Mouse (Mus musculus) thymus, adult 2 months (tissue): ENCODE measurements at regions not wholly inside any gene's neighbourhood (a gene's known extent, or its start where the extent isn't known, plus 50 kb on each side); places are given as distances from the start of the nearest gene placed in this dataset.

Experiments
- DNase-seq: peaks from one replicate; pipeline ENCODE4 v3.0.0; 2021
- H3K27ac ChIP-seq: fragments of 200-500 bp; 2 replicates; pipeline ENCODE4 v1.5.1; 2012; ENCODE audit warnings: low read length, control low read depth; ENCODE audit not compliant: control insufficient read depth, insufficient read depth
- H3K27me3 ChIP-seq: fragments of 200-500 bp; 2 replicates; pipeline ENCODE4 v1.6.1; 2012; ENCODE audit warnings: mild to moderate bottlenecking, low read length, moderate library complexity, mixed read lengths; ENCODE audit not compliant: control insufficient read depth, insufficient read depth
- H3K36me3 ChIP-seq: fragments of 200-500 bp; 2 replicates; pipeline ENCODE4 v1.6.1; 2012; ENCODE audit warnings: mild to moderate bottlenecking, low read length, moderate library complexity; ENCODE audit not compliant: control insufficient read depth, insufficient read depth
- H3K4me1 ChIP-seq: fragments of 200-500 bp; replicated peaks from 2 replicates; pipeline ENCODE4 v1.6.1; 2012; ENCODE audit warnings: low read length; ENCODE audit not compliant: control insufficient read depth, insufficient read depth
- H3K4me3 ChIP-seq: fragments of 200-500 bp; 2 replicates; pipeline ENCODE4 v1.5.1; 2012; ENCODE audit warnings: mild to moderate bottlenecking, low read length, control low read depth, moderate library complexity; ENCODE audit not compliant: control insufficient read depth, insufficient read depth
- CTCF ChIP-seq: fragments of 200-500 bp; IDR thresholded peaks from 2 replicates; pipeline ENCODE4 v1.5.1; 2012; ENCODE audit warnings: mild to moderate bottlenecking, control low read depth, low read length, moderate library complexity, borderline replicate concordance; ENCODE audit not compliant: control insufficient read depth, poor library complexity, insufficient read depth; ENCODE audit errors: extremely low read depth
- POLR2A ChIP-seq: fragments of 200-500 bp; IDR thresholded peaks from 2 replicates; pipeline ENCODE4 v1.6.1; 2012; ENCODE audit warnings: mild to moderate bottlenecking, low read length, control low read depth, moderate library complexity; ENCODE audit not compliant: control insufficient read depth, poor library complexity, insufficient read depth; ENCODE audit errors: extremely low read depth
- WGBS: fragments of 180-500 bp; shearing (Covaris S2); methylation state at CpG from one replicate; pipeline ENCODE4 v1.1.7; 2018; 5-methylcytosine and 5-hydroxymethylcytosine counted together

- no peaks in the 10 kb centered on the region for H3K27me3 ChIP-seq
- 91% methylated on average over 4 of the region's 4 CpGs for WGBS
- no peak overlapping the region for H3K4me3 ChIP-seq
- TF ChIP-seq CTCF (no peak), POLR2A (no peak)
- H3K27ac ChIP-seq, result no peak overlapping the region
- H3K4me1 ChIP-seq, result no peaks in the 10 kb centered on the region
- H3K36me3 ChIP-seq, result no peaks in the 10 kb centered on the region
- DNase-seq, result no peak
These were observed 124.1 kb downstream of the Utp6 start for GRCm38 (mm10) chr11:79838051-79838450.

- WGBS, result 80% methylated on average over 6 of the region's 6 CpGs
- H3K4me1 ChIP-seq, result no peaks in the 10 kb centered on the region
These were observed 124.9 kb downstream of the Utp6 start for GRCm38 (mm10) chr11:79837076-79837990.

GRCm38 (mm10) chr11:79835873-79836272 is 126.3 kb downstream of the Utp6 start:
- Histone ChIP-seq H3K36me3 (no peaks in the 10 kb centered on the region), H3K4me3 (no peak overlapping the region), H3K27me3 (no peaks in the 10 kb centered on the region), H3K27ac (no peak overlapping the region), H3K4me1 (no peaks in the 10 kb centered on the region)
- 89% methylated on average over 7 of the region's 7 CpGs for WGBS
- TF ChIP-seq POLR2A (no peak), CTCF (no peak)
- DNase-seq, result no peak

More at GRCm38 (mm10) chr11:79837076-79837990, 124.9 kb downstream of the Utp6 start:
- H3K36me3 ChIP-seq, result no peaks in the 10 kb centered on the region
- no peaks in the 10 kb centered on the region for H3K27me3 ChIP-seq
- no peak overlapping the region for H3K27ac ChIP-seq
- no peak for DNase-seq
- H3K4me3 ChIP-seq, result no peak overlapping the region
- TF ChIP-seq POLR2A (no peak), CTCF (no peak)

GRCm38 (mm10) chr11:79833817-79834216 is 128.4 kb downstream of the Utp6 start:
- no peaks in the 10 kb centered on the region for H3K36me3 ChIP-seq
- WGBS, result 34% methylated on average over 2 of the region's 2 CpGs
- H3K27me3 ChIP-seq, result no peaks in the 10 kb centered on the region
- no peak overlapping the region for H3K27ac ChIP-seq
- H3K4me3 ChIP-seq, result no peak overlapping the region
- no peak for TF ChIP-seq CTCF
- TF ChIP-seq POLR2A, result no peak
- DNase-seq, result no peak
- no peaks in the 10 kb centered on the region for H3K4me1 ChIP-seq

- 96% methylated on average over 11 of the region's 11 CpGs for WGBS
- no peak overlapping the region for H3K27ac ChIP-seq
- H3K4me3 ChIP-seq, result no peak overlapping the region
- TF ChIP-seq CTCF (no peak), POLR2A (no peak)
- no peak for DNase-seq
- no peaks in the 10 kb centered on the region for H3K36me3 ChIP-seq
- no peaks in the 10 kb centered on the region for H3K4me1 ChIP-seq
- no peaks in the 10 kb centered on the region for H3K27me3 ChIP-seq
These were observed 130.4 kb downstream of the Utp6 start for GRCm38 (mm10) chr11:79831591-79832320.

GRCm38 (mm10) chr11:79830567-79831055 is 131.6 kb downstream of the Utp6 start:
- DNase-seq, result no peak
- Histone ChIP-seq H3K27ac (no peak overlapping the region), H3K4me3 (no peak overlapping the region), H3K27me3 (no peaks in the 10 kb centered on the region), H3K4me1 (0 out of 2 replicates have a peak, but pooled peaks cover 4% of the 10 kb centered on the region), H3K36me3 (no peaks in the 10 kb centered on the region)
- WGBS, result 97% methylated on average over 5 of the region's 5 CpGs
- TF ChIP-seq POLR2A (no peak), CTCF (no peak)

GRCm38 (mm10) chr11:79827034-79827433 is 135.2 kb downstream of the Utp6 start:
- TF ChIP-seq CTCF (no peak), POLR2A (no peak)
- Histone ChIP-seq H3K4me3 (no peak overlapping the region), H3K36me3 (no peaks in the 10 kb centered on the region), H3K27me3 (no peaks in the 10 kb centered on the region), H3K4me1 (0 out of 2 replicates have a peak, but pooled peaks cover 6% of the 10 kb centered on the region), H3K27ac (no peak overlapping the region)
- WGBS, result 31% methylated on average over 3 of the region's 3 CpGs
- no peak for DNase-seq
